Mouse (Mus musculus) left cerebral cortex, postnatal 25 days (tissue): ENCODE results near the gene Carmil2. TPM values are rescaled to one million over a fixed set of nuclear protein-coding genes. Genes with fewer than 3 reads are reported as not detected.

ENCODE experiments used
- DNase-seq, 2 experiments: peaks; one replicate each; pipeline ENCODE4 v3.0.0; 2022; ENCODE audit warnings: low spot score in 2 of 2, mixed read lengths in 1 of 2
- intact Hi-C: fragments of 180-260 bp; cut with DNase I; formaldehyde crosslinking; loops from one replicate; pipeline ENCODE4 v1.15.1; 2025
- total RNA-seq, 2 experiments: library from RNA; stranded (reverse); gene quantifications; 2 replicates each; pipeline ENCODE4 v1.2.3; 2021

Gene Carmil2
- total RNA-seq, 2 experiments from 2014 or later: 58.0 to 61.9 TPM

DNA sequence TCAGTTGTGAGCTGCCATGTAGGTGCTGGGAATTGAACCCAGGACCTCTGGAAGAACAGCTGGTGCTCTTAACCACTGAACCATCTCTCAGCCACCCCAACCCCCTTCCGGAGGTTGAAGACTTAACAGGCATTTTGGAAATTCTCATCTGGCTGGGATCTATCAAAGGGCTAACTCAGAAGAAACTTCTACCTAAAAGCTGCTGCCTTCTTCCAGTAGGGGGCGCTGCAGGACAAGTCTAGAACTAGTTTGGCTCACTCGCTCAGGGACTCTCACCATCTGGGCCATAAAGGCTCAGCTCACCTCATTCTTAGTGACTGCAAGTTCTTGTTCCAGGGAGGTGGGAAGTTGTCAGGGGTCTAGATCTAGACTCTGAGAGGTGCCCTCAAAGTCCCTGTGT is 28.1 kb downstream of the Carmil2 start:
- peak; percentile 79 to 85 for DNase-seq
- intact Hi-C loops: loop anchor here (5.0 kb wide), 2 partner anchors 113 to 143 kb away; partner anchors contain the start of genes Ranbp10, Thap11 and Tsnaxip1

DNA sequence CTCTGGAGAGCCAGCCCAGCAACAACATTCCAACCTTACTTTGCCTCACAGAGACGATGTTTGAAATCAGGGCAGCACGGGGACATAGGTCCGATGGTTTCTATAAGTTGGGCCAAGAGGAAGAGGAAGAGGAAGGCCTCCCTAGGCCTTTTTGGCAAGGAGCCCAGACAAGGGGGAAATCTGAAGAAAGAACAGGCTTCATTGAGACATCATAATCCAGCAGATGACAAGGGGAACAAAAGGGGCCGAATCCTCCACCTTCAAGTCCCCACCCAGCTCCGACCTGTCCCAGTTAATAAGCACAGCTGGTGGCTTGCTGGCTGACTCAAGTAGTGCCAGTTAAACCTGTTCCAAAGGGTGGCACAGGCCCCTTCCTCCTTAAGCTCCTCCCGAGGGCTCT is 29.0 kb downstream of the Carmil2 start:
- intact Hi-C loops: loop anchor here (1.0 kb wide), 1 partner anchor 215 kb away; no protein-coding TSS in a partner anchor
- DNase-seq: no peak

DNA sequence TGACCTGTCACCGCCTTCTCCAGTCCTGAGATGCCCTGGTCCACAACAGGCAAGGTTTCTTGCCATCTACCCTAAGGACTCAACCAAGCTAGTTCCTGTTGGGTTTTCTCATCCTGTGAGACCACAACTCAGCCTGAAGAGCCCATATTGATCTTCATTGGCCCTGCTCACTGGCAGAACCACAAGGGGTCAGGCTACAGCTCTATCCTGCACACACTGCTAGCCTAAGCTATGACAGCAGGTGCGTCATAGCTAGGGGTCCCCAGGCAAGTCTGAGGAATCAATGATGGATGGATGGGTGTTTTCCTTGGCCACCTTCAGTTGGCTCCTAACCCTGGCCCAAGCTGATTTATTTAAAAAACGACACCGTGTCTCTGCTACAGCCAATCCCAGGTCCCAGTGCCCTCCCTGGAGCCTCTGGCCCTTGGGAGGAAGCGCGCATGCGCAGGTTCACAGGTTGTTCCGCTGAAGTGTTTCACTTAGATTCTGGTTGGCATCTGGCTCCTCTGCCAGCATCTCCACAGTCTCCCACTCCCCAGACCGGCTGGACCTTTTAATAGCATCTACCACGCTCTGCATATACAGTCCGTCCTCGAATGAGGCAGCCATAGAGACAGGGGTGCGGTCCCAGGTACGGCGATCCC is 30.4 kb downstream of the Carmil2 start:
- no peak for DNase-seq
- intact Hi-C loops: no loop called here

DNA sequence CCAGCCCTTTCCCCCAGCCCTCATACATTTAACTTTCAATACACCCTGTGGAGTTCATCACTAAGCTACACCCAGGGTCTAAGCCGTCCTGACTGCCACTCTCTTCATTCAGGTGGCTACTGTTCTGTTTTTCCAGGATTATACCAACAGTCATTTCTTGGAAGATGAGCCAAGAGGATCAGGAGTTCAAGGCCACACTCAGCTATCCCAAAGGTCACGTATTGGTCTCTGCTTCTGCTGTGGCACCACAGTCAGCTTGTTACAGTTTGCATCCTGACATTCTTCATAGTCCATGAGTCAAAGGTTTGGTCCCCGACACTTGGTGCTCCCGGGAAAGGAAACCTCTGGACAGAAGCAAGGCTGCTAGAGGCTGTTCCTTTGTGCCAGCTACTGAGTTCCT is 33.6 kb downstream of the Carmil2 start:
- DNase-seq: no peak
- intact Hi-C loops: no loop called here

DNA sequence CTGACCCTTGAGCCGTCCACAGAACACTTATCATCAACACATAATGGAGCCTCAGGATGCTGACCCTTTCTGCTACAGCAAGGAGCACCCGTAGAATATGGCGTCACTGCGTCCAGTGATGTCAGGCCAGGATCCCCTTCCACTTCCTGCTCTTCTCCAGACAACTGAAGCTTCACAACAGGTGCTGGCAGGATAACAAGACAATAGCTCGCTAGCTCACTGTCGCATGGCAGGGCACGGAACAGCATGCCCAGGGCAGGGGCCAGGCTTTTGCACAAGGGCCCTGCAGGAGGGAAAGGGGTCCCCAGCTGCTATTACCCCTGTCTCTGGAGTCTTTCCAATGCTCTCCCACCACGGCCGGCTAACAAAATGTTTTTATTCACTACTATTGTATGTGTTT is 36.8 kb downstream of the Carmil2 start:
- DNase-seq: no peak
- intact Hi-C loops: no loop called here

DNA sequence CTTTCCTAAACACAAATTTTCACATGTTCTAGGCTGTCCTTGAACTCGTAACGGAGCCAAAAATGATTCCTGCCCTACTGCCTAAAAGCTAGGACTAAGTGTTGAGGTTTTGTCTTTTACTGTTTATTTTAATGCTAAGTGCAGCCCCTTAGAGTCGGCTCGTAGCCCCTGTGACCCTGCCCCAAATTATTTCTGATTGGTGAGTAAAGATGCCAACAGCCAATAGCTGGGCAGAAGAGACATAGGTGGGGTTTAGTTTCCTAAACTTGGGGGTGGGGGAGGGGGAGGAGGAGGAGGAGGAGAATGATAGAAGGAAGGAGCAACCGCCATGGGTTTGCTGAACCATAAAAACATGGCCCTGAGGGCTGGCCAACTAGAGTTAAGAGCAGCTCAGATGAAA is 39.7 kb downstream of the Carmil2 start:
- intact Hi-C loops: no loop called here
- DNase-seq: no peak

DNA sequence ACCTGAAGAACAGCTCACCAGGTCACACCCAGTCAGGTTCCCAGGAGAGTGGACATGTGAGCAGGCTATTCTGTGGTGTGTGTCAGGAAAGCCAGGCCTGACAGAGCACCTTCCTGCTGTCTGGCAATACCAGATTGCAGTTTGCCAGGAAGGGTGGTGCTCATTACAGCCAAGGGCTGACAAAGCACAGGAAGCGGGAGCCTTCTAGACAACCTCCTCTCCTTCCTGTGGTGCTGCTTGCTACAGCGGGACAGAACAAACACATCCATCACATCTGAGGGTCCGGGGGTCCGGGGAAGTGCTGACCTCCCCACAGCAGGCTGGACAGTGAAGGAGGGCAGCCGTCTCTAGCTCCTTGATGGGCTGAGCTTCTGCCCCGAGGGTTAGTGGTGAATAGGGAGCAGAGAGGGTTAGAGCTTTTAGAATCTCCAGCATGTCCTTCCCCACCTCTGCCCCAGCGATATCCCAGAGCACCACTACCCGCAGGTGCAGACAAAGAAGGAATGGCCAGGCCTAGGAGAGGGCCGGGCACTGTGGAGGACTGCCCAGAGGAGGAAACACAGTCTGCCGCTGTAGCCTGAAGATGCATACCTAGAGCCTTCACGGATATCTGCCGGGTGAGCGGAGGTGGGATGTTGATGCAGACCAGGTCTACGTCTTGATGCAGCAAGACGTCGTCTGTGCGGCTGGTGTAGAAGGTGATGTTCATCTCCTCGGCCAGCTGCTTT is 41.5 kb downstream of the Carmil2 start:
- intact Hi-C loops: no loop called here
- no peak for DNase-seq

DNA sequence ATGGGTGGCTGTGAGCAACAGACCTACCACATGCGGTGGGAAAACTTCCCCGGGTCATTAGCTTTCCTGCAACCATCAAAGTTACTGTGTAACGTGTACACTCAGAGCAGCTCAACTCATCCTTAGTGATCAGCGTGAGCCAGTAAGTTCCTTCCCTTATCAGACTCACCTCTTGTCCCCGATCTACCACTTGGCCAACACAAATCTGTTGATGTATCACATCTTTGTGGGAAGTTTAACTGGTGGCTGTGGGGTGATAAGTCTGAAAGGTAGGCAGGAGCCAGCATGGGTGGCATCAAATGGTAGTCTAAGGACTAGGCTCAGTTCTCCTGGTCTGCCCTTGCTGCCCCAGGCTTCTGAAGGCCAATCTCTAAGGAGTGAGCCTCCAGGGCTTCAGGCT is 46.1 kb downstream of the Carmil2 start:
- no peak for DNase-seq
- intact Hi-C loops: no loop called here

DNA sequence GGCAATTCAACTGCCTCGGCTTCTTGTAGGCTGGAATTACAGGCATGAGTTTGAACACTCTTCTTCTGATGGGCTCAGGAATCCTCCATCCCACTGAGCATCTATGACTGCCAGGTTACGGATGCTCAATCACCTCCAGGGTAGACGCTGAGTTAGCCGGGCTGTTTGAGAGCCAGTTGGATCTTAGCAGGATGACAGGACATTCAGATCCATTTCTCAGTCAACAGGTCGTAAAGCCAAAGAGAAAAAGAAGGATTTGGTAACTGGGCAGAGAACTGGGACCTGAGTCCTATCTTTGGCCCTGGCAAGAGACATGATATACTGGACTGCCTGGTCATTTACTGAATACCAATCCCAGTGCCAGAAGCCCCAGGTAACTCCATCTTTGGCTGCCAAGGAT is 53.1 kb downstream of the Carmil2 start:
- intact Hi-C loops: no loop called here

DNA sequence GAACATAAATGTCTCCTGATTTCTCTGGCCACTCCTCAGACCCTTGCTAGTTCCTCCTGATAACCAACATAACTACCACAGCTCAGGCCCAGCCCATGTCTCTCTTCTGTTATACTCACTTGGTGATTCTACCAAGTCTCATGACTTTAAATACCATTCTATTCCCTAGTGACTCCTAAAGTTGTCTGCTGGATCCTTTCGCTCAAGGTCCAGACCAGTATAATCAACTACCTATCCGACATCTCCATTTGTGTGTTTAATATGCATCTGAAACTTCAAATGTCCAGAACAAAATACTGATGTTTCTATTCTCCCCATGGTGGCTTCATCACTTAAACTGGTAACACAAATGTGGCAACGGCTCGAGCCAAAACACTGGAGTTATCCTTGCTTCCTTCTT is 57.2 kb downstream of the Carmil2 start:
- no peak for DNase-seq
- intact Hi-C loops: no loop called here

More for the DNA sequence above, 53.1 kb downstream of the Carmil2 start:
- DNase-seq: no peak

Other genes starting within 250 kb of the Carmil2 start
- gene Tppp3, start 214.7 kb upstream of the Carmil2 start, total RNA-seq: 10 to 100 TPM; 30.1 to 37.5 TPM
- 10 to 100 TPM; 34.9 to 35.6 TPM for gene Zdhhc1, start 189.4 kb upstream of the Carmil2 start, total RNA-seq
- gene Hsd11b2, start 167.5 kb upstream of the Carmil2 start, total RNA-seq: not detected
- gene Atp6v0d1, start 120.2 kb upstream of the Carmil2 start, total RNA-seq: 100 to 1,000 TPM; 317 to 340 TPM
- 10 to 100 TPM; 77.0 to 81.5 TPM for gene Ripor1, start 81.0 kb upstream of the Carmil2 start, total RNA-seq
- gene Ctcf, start 49.7 kb upstream of the Carmil2 start, total RNA-seq: 10 to 100 TPM; 63.7 to 68.5 TPM
- not detected for gene Agrp, start 48.9 kb upstream of the Carmil2 start, total RNA-seq
- gene Acd, start 14.8 kb downstream of the Carmil2 start, total RNA-seq: 10 to 100 TPM; 44.5 to 51.9 TPM
- 10 to 100 TPM; 41.2 to 46.6 TPM for gene Pard6a, start 14.9 kb downstream of the Carmil2 start, total RNA-seq
- under 1 TPM; 0.53 to 0.60 TPM for gene 4933405L10Rik, start 21.4 kb downstream of the Carmil2 start, total RNA-seq
- 1 to 10 TPM; 8.7 to 9.8 TPM for gene Enkd1, start 21.9 kb downstream of the Carmil2 start, total RNA-seq
- gene Gfod2, start 72.4 kb downstream of the Carmil2 start, total RNA-seq: 10 to 100 TPM; 22.0 to 25.5 TPM
- 10 to 100 TPM; 24.4 to 25.8 TPM for gene Ranbp10, start 141.1 kb downstream of the Carmil2 start, total RNA-seq
- not detected for gene Tsnaxip1, start 141.5 kb downstream of the Carmil2 start, total RNA-seq
- gene Cenpt, start 167.0 kb downstream of the Carmil2 start, total RNA-seq: 10 to 100 TPM; 14.0 to 16.6 TPM
- gene Thap11, start 168.9 kb downstream of the Carmil2 start, total RNA-seq: 10 to 100 TPM; 40.0 to 40.4 TPM
- 10 to 100 TPM; 21.8 to 32.1 TPM for gene Nutf2, start 174.3 kb downstream of the Carmil2 start, total RNA-seq
- gene Edc4, start 194.6 kb downstream of the Carmil2 start, total RNA-seq: 10 to 100 TPM; 58.1 to 62.9 TPM
- 1 to 10 TPM; 3.1 to 3.2 TPM for gene Nrn1l, start 207.3 kb downstream of the Carmil2 start, total RNA-seq
- gene Pskh1, start 214.2 kb downstream of the Carmil2 start, total RNA-seq: 1 to 10 TPM; 8.1 to 8.5 TPM
- under 1 TPM; 0.85 to 0.96 TPM for gene Ctrl, start 247.6 kb downstream of the Carmil2 start, total RNA-seq